Mouse (Mus musculus) midbrain, embryonic 12.5 days (tissue): ENCODE data around the gene Olfr877. TPM values are rescaled to one million over a fixed set of nuclear protein-coding genes. Genes with fewer than 3 reads are reported as not detected.

Experiments used
- ATAC-seq: fragments of 200-750 bp; cut with Nextera tagmentation; 2 replicates; pipeline ENCODE4 v1.8.0; 2017; ENCODE audit warnings: low read depth, moderate TSS enrichment, moderate library complexity; ENCODE audit not compliant: low FRiP score
- H3K27ac ChIP-seq: fragments of 300-500 bp; sonication (generic); replicated peaks from 2 replicates; pipeline ENCODE4 v1.5.1; 2016; ENCODE audit warnings: mild to moderate bottlenecking
- H3K27me3 ChIP-seq: fragments of 300-500 bp; sonication (generic); 2 replicates; pipeline ENCODE4 v1.6.1; 2016; ENCODE audit warnings: mild to moderate bottlenecking
- H3K36me3 ChIP-seq: fragments of 300-500 bp; sonication (generic); 2 replicates; pipeline ENCODE4 v1.6.1; 2016
- H3K4me1 ChIP-seq: fragments of 300-500 bp; sonication (generic); 2 replicates; pipeline ENCODE4 v1.6.1; 2016
- H3K4me2 ChIP-seq: fragments of 300-500 bp; sonication (generic); replicated peaks from 2 replicates; pipeline ENCODE4 v1.6.1; 2016; ENCODE audit warnings: mild to moderate bottlenecking, moderate library complexity
- H3K4me3 ChIP-seq: fragments of 300-500 bp; sonication (generic); 2 replicates; pipeline ENCODE4 v1.5.1; 2016; ENCODE audit warnings: mild to moderate bottlenecking
- H3K9ac ChIP-seq: fragments of 300-500 bp; sonication (generic); replicated peaks from 2 replicates; pipeline ENCODE4 v1.6.1; 2016; ENCODE audit warnings: mild to moderate bottlenecking, moderate library complexity
- H3K9me3 ChIP-seq: fragments of 300-500 bp; sonication (generic); 2 replicates; pipeline ENCODE4 v1.6.1; 2016; ENCODE audit warnings: mild to moderate bottlenecking
- WGBS: fragments of 180-500 bp; shearing (Covaris S2); methylation state at CpG from one replicate; pipeline ENCODE4 v1.1.7; 2016; 5-methylcytosine and 5-hydroxymethylcytosine counted together
- polyA plus RNA-seq: library from polyadenylated mRNA; unstranded; fragments of >200 nt; fragmentation: Nextera tagmentation; extraction: Ambion mirVana; gene quantifications from 2 replicates; pipeline ENCODE4 v1.2.1, GENCODE M21; 2016

Gene Olfr877
- not detected in 2 replicates for polyA plus RNA-seq

DNA sequence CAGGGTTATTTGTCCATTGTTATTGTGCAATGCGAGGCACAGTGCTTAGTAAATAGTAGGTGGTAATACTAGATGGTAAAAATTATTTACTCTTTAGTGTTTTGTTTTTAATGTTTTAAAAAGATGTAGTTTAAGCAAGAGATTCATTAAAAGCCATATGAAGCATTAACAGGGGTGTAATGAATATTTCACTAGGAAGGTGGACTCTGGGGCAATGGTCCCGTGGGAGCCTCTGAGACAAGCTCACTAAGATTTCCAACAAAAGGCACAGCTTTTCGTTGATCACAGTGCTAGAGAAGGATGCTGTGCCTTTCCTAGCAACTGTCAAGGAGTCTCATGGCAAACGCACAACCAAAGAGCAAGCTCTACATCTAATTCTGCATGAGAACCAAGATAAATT lies at the start of gene Olfr877:
Gene Olfr877, plus strand, starts transcription at position 301 of the 400 bp plus-strand sequence.
- no peaks in the 10 kb centered on the region for H3K27me3 ChIP-seq
- no peak within 1 kb of the TSS for H3K4me3 ChIP-seq
- 78% methylated on average over 4 of the region's 4 CpGs for WGBS
- no peak for ATAC-seq
- no peaks in the 10 kb centered on the region for H3K9me3 ChIP-seq
- no peak within 1 kb of the TSS for H3K9ac ChIP-seq
- H3K27ac ChIP-seq: no peak within 1 kb of the TSS
- no peak within 1 kb of the TSS for H3K4me2 ChIP-seq
- no peaks in the 10 kb centered on the region for H3K36me3 ChIP-seq
- no peaks in the 10 kb centered on the region for H3K4me1 ChIP-seq

DNA sequence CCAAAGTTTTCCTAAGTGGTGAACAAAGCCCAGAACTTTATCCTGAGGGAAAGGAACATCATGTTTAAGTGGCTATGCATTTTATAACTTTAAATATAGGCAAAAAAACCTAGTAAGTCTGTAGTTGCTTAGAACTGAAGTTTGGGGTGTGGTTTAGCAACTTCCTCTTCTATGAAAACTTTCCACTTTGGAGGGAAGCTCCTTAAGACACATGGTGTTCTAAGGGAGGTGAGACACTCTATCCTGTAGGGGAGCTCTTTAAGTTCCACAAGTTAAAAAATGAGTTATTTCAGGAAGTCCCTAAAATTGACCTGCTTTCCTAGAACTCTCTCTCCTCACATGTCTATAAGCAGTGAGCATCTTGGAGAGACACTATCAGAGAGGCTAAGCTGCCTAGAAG lies 46.8 kb upstream of the Olfr877 start:
- Histone ChIP-seq H3K27ac (no peak overlapping the region), H3K4me2 (no peak overlapping the region), H3K36me3 (no peaks in the 10 kb centered on the region), H3K9me3 (no peaks in the 10 kb centered on the region), H3K9ac (no peak overlapping the region), H3K4me1 (no peaks in the 10 kb centered on the region), H3K27me3 (no peaks in the 10 kb centered on the region), H3K4me3 (no peak overlapping the region)
- ATAC-seq: no peak

DNA sequence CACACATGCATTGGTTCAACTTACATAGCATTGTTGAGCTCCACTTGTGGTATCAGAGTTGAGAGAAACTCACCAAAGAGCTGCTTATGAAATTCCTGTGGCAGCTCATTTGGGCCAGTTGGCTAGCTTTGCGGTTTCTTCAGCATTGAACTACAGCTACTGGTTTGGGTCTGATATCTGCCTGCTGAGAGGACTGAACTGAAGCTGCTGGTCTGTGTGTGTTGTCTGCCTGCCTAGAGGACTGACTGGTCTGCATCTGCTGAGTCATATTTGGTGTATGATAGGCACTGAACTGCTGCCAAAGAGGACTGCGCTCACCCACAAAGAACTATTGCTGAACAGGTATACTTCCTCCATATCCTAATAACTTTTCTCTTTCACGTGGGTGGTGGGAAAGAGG lies 45.6 kb upstream of the Olfr877 start:
- Histone ChIP-seq H3K36me3 (no peaks in the 10 kb centered on the region), H3K4me2 (no peak overlapping the region), H3K4me1 (no peaks in the 10 kb centered on the region), H3K9ac (no peak overlapping the region), H3K9me3 (no peaks in the 10 kb centered on the region), H3K4me3 (no peak overlapping the region), H3K27ac (no peak overlapping the region), H3K27me3 (no peaks in the 10 kb centered on the region)
- no peak for ATAC-seq
- 95% methylated on average over 3 of the region's 3 CpGs for WGBS

DNA sequence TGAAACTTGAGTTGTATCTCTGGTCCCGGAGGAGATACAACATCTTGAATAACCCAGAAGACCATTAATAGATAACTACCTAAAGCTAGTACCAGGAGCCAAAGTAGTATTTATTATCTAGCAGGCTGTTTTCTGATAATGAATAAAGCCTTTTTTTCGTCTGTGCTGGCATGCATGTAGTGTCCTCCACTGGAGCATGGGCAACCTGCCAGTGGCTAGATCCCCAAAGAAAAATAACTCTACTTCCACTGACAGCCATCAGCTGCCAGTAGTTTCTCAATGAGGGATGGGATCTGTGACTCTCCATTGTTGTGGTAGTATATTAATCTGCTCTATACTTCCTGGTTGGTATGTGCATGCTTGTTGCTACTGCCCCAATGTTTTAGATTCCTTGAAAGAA lies 45.1 kb upstream of the Olfr877 start:
- 94% methylated on average over 2 of the region's 2 CpGs for WGBS
- no peak overlapping the region for H3K27ac ChIP-seq
- no peak for ATAC-seq

GRCm38 (mm10) chr9:37814696-37815095 lies 39.4 kb upstream of the Olfr877 start:
- Histone ChIP-seq H3K4me3 (no peak overlapping the region), H3K36me3 (no peaks in the 10 kb centered on the region), H3K9ac (no peak overlapping the region), H3K4me1 (no peaks in the 10 kb centered on the region), H3K9me3 (no peaks in the 10 kb centered on the region), H3K4me2 (no peak overlapping the region), H3K27ac (no peak overlapping the region), H3K27me3 (no peaks in the 10 kb centered on the region)
- 43% methylated on average over 3 of the region's 3 CpGs for WGBS
- ATAC-seq: no peak

More for the DNA sequence above, 45.1 kb upstream of the Olfr877 start:
- H3K4me2 ChIP-seq: no peak overlapping the region
- no peaks in the 10 kb centered on the region for H3K9me3 ChIP-seq
- H3K9ac ChIP-seq: no peak overlapping the region
- no peaks in the 10 kb centered on the region for H3K4me1 ChIP-seq
- no peak overlapping the region for H3K4me3 ChIP-seq
- no peaks in the 10 kb centered on the region for H3K27me3 ChIP-seq
- H3K36me3 ChIP-seq: no peaks in the 10 kb centered on the region

DNA sequence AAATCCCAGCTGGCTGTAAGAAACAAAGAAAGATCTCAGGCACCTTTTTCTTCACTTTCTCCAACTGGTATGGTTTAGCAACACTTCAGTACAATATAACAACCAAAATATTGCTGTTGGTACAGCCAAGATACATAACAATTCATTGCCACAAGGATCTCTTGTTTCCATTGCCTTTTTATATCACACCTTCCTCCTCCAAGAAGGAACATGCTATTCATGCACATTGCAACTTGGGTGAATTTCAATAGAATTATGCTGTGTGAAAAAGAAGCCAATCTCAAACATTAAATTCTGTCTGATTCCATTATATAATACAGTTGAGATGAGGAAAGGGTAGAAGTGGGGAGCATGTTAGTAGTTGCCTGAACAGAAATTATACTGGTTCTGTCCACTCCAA lies 24.2 kb upstream of the Olfr877 start:
- H3K4me2 ChIP-seq: no peak overlapping the region
- no peak for ATAC-seq
- no peak overlapping the region for H3K4me3 ChIP-seq
- no peaks in the 10 kb centered on the region for H3K36me3 ChIP-seq
- no peaks in the 10 kb centered on the region for H3K9me3 ChIP-seq
- no peak overlapping the region for H3K9ac ChIP-seq
- H3K27me3 ChIP-seq: no peaks in the 10 kb centered on the region
- H3K4me1 ChIP-seq: no peaks in the 10 kb centered on the region
- H3K27ac ChIP-seq: no peak overlapping the region

- no peak overlapping the region for H3K4me3 ChIP-seq
- no peak overlapping the region for H3K27ac ChIP-seq
- ATAC-seq: no peak
- H3K9me3 ChIP-seq: no peaks in the 10 kb centered on the region
- no peaks in the 10 kb centered on the region for H3K4me1 ChIP-seq
- no peaks in the 10 kb centered on the region for H3K27me3 ChIP-seq
- no peak overlapping the region for H3K9ac ChIP-seq
- no peaks in the 10 kb centered on the region for H3K36me3 ChIP-seq
- H3K4me2 ChIP-seq: no peak overlapping the region
- 98% methylated on average over 1 of the region's 1 CpGs for WGBS
Measured at GRCm38 (mm10) chr9:37833341-37833740, 20.7 kb upstream of the Olfr877 start.

GRCm38 (mm10) chr9:37849267-37849666 lies 4.8 kb upstream of the Olfr877 start:
- Histone ChIP-seq H3K4me1 (no peaks in the 10 kb centered on the region), H3K27me3 (no peaks in the 10 kb centered on the region), H3K9me3 (no peaks in the 10 kb centered on the region)

GRCm38 (mm10) chr9:37863325-37863724 lies 9.3 kb downstream of the Olfr877 start:
- no peak for ATAC-seq
- no peak overlapping the region for H3K4me2 ChIP-seq
- H3K36me3 ChIP-seq: no peaks in the 10 kb centered on the region
- H3K9me3 ChIP-seq: no peaks in the 10 kb centered on the region
- 77% methylated on average over 1 of the region's 1 CpGs for WGBS
- no peak overlapping the region for H3K9ac ChIP-seq
- H3K27me3 ChIP-seq: no peaks in the 10 kb centered on the region
- no peak overlapping the region for H3K27ac ChIP-seq
- no peak overlapping the region for H3K4me3 ChIP-seq
- H3K4me1 ChIP-seq: no peaks in the 10 kb centered on the region

More at GRCm38 (mm10) chr9:37849267-37849666, 4.8 kb upstream of the Olfr877 start:
- H3K4me2 ChIP-seq: no peak overlapping the region
- no peaks in the 10 kb centered on the region for H3K36me3 ChIP-seq
- H3K27ac ChIP-seq: no peak overlapping the region
- no peak overlapping the region for H3K9ac ChIP-seq
- WGBS: 84% methylated on average over 2 of the region's 2 CpGs
- no peak overlapping the region for H3K4me3 ChIP-seq
- no peak for ATAC-seq

DNA sequence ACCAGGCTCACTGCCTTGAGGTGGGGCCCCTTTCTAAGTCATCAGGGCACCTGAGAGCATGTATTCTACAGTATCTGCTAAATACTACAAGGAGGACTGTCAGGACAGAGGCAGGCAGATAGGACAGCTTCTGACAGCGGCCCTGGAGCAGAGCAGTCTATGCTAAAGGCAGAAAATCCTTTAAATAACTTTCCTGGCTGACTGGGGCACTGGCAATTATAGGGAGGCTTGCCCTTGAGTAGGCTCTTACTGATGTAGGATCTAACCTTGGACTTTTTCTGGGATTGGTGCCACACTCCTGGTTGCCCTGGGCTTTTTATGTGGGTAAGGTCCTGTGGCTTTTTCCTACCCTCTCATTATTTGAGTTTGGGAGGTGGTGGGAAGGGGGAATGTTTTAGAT lies 16.2 kb downstream of the Olfr877 start:
- WGBS: 70% methylated on average over 1 of the region's 1 CpGs
- no peak overlapping the region for H3K4me3 ChIP-seq
- no peaks in the 10 kb centered on the region for H3K27me3 ChIP-seq
- no peak overlapping the region for H3K9ac ChIP-seq
- no peak overlapping the region for H3K27ac ChIP-seq
- ATAC-seq: no peak
- H3K4me2 ChIP-seq: no peak overlapping the region
- no peaks in the 10 kb centered on the region for H3K4me1 ChIP-seq
- no peaks in the 10 kb centered on the region for H3K36me3 ChIP-seq
- no peaks in the 10 kb centered on the region for H3K9me3 ChIP-seq

DNA sequence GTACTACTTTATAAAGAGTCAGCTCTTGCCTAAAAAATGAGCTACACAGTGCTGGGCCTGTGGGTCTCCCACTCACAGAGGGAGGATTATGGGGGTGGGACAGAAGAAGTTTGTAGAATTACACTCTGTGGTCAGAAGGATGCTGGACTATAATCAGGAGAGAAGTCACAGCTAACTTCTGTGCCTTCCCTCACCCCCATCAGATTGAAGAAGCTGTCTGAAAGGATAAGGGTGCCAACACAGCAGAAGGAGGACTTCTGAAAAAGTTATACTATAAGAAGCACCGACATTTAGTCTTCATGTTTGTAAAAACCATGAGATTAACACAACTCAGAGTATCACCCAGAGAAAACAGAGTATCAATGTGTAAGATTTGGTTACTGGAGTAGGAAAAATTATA lies 17.0 kb downstream of the Olfr877 start:
- no peaks in the 10 kb centered on the region for H3K36me3 ChIP-seq
- H3K4me1 ChIP-seq: no peaks in the 10 kb centered on the region
- WGBS: 84% methylated on average over 1 of the region's 1 CpGs
- H3K4me2 ChIP-seq: no peak overlapping the region
- H3K9me3 ChIP-seq: no peaks in the 10 kb centered on the region
- H3K27me3 ChIP-seq: no peaks in the 10 kb centered on the region
- no peak overlapping the region for H3K4me3 ChIP-seq
- H3K9ac ChIP-seq: no peak overlapping the region
- no peak overlapping the region for H3K27ac ChIP-seq
- no peak for ATAC-seq

- Histone ChIP-seq H3K4me3 (no peak overlapping the region), H3K27me3 (no peaks in the 10 kb centered on the region), H3K9ac (no peak overlapping the region), H3K4me2 (no peak overlapping the region), H3K4me1 (no peaks in the 10 kb centered on the region), H3K36me3 (no peaks in the 10 kb centered on the region), H3K27ac (no peak overlapping the region), H3K9me3 (no peaks in the 10 kb centered on the region)
- 67% methylated on average over 1 of the region's 1 CpGs for WGBS
- ATAC-seq: no peak
Measured at GRCm38 (mm10) chr9:37871536-37871935, 17.5 kb downstream of the Olfr877 start.

DNA sequence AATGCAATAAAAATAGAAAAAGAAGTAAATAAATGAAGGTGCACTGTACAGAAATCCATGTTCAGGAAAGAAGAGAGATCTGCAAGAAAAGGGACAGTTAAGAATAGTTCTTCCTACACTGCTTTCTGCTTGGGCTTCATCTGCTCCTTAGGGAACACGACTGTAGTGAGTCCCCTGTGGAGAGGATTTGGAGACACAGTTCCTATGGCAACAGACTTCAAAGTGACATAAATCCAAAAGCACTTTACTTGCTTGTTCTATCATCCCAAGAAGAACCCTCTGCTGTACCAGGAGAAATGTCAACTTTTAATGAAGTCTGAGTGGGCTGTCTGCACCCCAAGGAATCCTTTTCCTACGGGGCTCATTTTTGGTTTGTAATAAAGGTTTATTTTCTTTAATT lies 36.9 kb downstream of the Olfr877 start:
- H3K4me2 ChIP-seq: no peak overlapping the region
- 0 out of 2 replicates have a peak, but pooled peaks have one; percentile 44 for ATAC-seq
- H3K4me1 ChIP-seq: 0 out of 2 replicates have a peak, but pooled peaks cover 3% of the 10 kb centered on the region
- 12% methylated on average over 2 of the region's 2 CpGs for WGBS
- H3K27ac ChIP-seq: no peak overlapping the region
- H3K36me3 ChIP-seq: no peaks in the 10 kb centered on the region
- H3K9me3 ChIP-seq: no peaks in the 10 kb centered on the region
- no peaks in the 10 kb centered on the region for H3K27me3 ChIP-seq
- no peak overlapping the region for H3K9ac ChIP-seq
- no peak overlapping the region for H3K4me3 ChIP-seq
